Mouse (Mus musculus) layer of hippocampus, postnatal 10 days (tissue): Measurements from ENCODE around the gene Prg2. TPM values are rescaled to one million over a fixed set of nuclear protein-coding genes. Genes with fewer than 3 reads are reported as not detected.
A peak's percentile ranks its signal among the peaks of the same experiment; 100 is the strongest.

ENCODE experiments used
- DNase-seq, 2 experiments: peaks; one replicate each; pipeline ENCODE4 v3.0.0; 2021; ENCODE audit warnings: low spot score in 2 of 2
- total RNA-seq, 2 experiments: library from RNA; stranded (reverse); gene quantifications; 2 replicates each; pipeline ENCODE4 v1.2.3; 2021

Gene Prg2
- total RNA-seq, 2 experiments from 2014 or later: not detected

GRCm38 (mm10) chr2:84961901-84962300 is 18.4 kb upstream of the Prg2 start:
- DNase-seq: no peak

GRCm38 (mm10) chr2:84962906-84963507 is 17.3 kb upstream of the Prg2 start:
- no peak for DNase-seq

GRCm38 (mm10) chr2:84964111-84964801 is 16.0 kb upstream of the Prg2 start:
- DNase-seq: no peak

- no peak for DNase-seq
Measured at GRCm38 (mm10) chr2:84967318-84967991, 12.8 kb upstream of the Prg2 start.

GRCm38 (mm10) chr2:84975580-84975979 is 4.7 kb upstream of the Prg2 start:
- no peak for DNase-seq

GRCm38 (mm10) chr2:84987930-84988329 is 7.7 kb downstream of the Prg2 start, which contains the start of gene Prg3:
TSS of gene Prg3 (plus strand) at chr2:84988215.
- no peak for DNase-seq

GRCm38 (mm10) chr2:84996376-84996775 is 16.1 kb downstream of the Prg2 start:
- DNase-seq: no peak

- DNase-seq: no peak
Measured at GRCm38 (mm10) chr2:84999486-85000181, 19.4 kb downstream of the Prg2 start.

GRCm38 (mm10) chr2:85001497-85001896 is 21.2 kb downstream of the Prg2 start:
- no peak for DNase-seq

- DNase-seq: no peak
Measured at GRCm38 (mm10) chr2:85002575-85002974, 22.3 kb downstream of the Prg2 start.

GRCm38 (mm10) chr2:85004341-85004740 is 24.1 kb downstream of the Prg2 start:
- peak in 1 of 2 experiments; percentile 11 for DNase-seq

GRCm38 (mm10) chr2:85006600-85006999 is 26.3 kb downstream of the Prg2 start:
- DNase-seq: no peak

- peak in 1 of 2 experiments; percentile 18 for DNase-seq
Measured at GRCm38 (mm10) chr2:85007729-85008128, 27.5 kb downstream of the Prg2 start.

- no peak for DNase-seq
Measured at GRCm38 (mm10) chr2:85009212-85009611, 29.0 kb downstream of the Prg2 start.

- peak in 1 of 2 experiments; percentile 28 for DNase-seq
Measured at GRCm38 (mm10) chr2:85011906-85012604, 31.8 kb downstream of the Prg2 start.

- DNase-seq: peak in 1 of 2 experiments; percentile 43
Measured at GRCm38 (mm10) chr2:85012679-85013078, 32.4 kb downstream of the Prg2 start.

- no peak for DNase-seq
Measured at GRCm38 (mm10) chr2:85013826-85014587, 33.7 kb downstream of the Prg2 start.

GRCm38 (mm10) chr2:85014588-85014982 is 34.3 kb downstream of the Prg2 start:
- DNase-seq: peak; percentile 34 to 39

GRCm38 (mm10) chr2:85022043-85022442 is 41.8 kb downstream of the Prg2 start:
- peak in 1 of 2 experiments; percentile 39 for DNase-seq

GRCm38 (mm10) chr2:85026178-85026577 is 45.9 kb downstream of the Prg2 start:
- no peak for DNase-seq
